Mouse (Mus musculus): Measurements from ENCODE around the gene Dgke. TPM values are rescaled to one million over a fixed set of nuclear protein-coding genes. Genes with fewer than 3 reads are reported as not detected.

The Dgke gene
- 12.3 TPM for polyA plus RNA-seq (2015; fragmentation: Illumina TruSeq; extraction: RNeasy Lipid Tissue Mini Kit (QIAGEN cat#74804); ENCODE audit: insufficient read depth, low replicate concordance)

GRCm38 (mm10) chr11:89066750-89067149 lies at the start of gene Dgke:
Gene Dgke (minus strand): TSS chr11:89066850.

DNA sequence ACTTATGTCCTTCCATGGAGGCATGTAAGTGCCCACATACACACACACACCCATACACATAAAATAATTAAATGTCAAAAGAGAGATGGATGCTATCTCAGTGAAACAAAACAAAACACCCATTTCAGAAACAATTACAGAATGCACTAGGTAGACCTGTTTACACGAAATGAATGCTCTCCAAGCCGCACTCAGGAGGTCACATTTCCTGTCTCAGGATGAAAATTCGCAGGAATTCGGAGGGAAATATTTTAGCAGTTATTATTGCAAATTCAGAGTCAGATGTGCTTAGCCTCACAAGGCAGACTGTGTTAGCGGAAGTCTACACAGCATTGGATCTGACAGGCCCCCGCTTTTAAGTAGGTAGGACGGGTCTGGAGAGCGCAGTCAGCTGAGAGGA lies 6.9 kb upstream of the Dgke start, which contains the start of gene Gm525:
Gm525 (plus strand) TSS at position 301 of the 400 bp plus-strand sequence.

GRCm38 (mm10) chr11:88998974-88999722 lies 67.5 kb downstream of the Dgke start, which contains the start of gene Trim25:
Gene Trim25 (plus strand): TSS chr11:88999376.

Other genes starting within 250 kb of the Dgke start
- 5.7 TPM for gene Akap1, start 202.3 kb downstream of the Dgke start, polyA plus RNA-seq (2015; fragmentation: Illumina TruSeq; extraction: RNeasy Lipid Tissue Mini Kit (QIAGEN cat#74804); ENCODE audit: insufficient read depth, low replicate concordance)
- 65.9 TPM for gene Scpep1, start 111.4 kb downstream of the Dgke start, polyA plus RNA-seq (2015; fragmentation: Illumina TruSeq; extraction: RNeasy Lipid Tissue Mini Kit (QIAGEN cat#74804); ENCODE audit: insufficient read depth, low replicate concordance)
- gene Elobl, start 99.9 kb downstream of the Dgke start, polyA plus RNA-seq (2015; fragmentation: Illumina TruSeq; extraction: RNeasy Lipid Tissue Mini Kit (QIAGEN cat#74804); ENCODE audit: insufficient read depth, low replicate concordance), result not detected
- 11.9 TPM for gene Coil, start 96.6 kb downstream of the Dgke start, polyA plus RNA-seq (2015; fragmentation: Illumina TruSeq; extraction: RNeasy Lipid Tissue Mini Kit (QIAGEN cat#74804); ENCODE audit: insufficient read depth, low replicate concordance)
- 72.6 TPM for gene Trim25, start 67.5 kb downstream of the Dgke start, polyA plus RNA-seq (2015; fragmentation: Illumina TruSeq; extraction: RNeasy Lipid Tissue Mini Kit (QIAGEN cat#74804); ENCODE audit: insufficient read depth, low replicate concordance)
- gene Gm525, start 7.0 kb upstream of the Dgke start, polyA plus RNA-seq (2015; fragmentation: Illumina TruSeq; extraction: RNeasy Lipid Tissue Mini Kit (QIAGEN cat#74804); ENCODE audit: insufficient read depth, low replicate concordance), result not detected
- gene Nog, start 235.5 kb upstream of the Dgke start, polyA plus RNA-seq (2015; fragmentation: Illumina TruSeq; extraction: RNeasy Lipid Tissue Mini Kit (QIAGEN cat#74804); ENCODE audit: insufficient read depth, low replicate concordance), result 0.77 TPM